In the genomic region with DNA sequence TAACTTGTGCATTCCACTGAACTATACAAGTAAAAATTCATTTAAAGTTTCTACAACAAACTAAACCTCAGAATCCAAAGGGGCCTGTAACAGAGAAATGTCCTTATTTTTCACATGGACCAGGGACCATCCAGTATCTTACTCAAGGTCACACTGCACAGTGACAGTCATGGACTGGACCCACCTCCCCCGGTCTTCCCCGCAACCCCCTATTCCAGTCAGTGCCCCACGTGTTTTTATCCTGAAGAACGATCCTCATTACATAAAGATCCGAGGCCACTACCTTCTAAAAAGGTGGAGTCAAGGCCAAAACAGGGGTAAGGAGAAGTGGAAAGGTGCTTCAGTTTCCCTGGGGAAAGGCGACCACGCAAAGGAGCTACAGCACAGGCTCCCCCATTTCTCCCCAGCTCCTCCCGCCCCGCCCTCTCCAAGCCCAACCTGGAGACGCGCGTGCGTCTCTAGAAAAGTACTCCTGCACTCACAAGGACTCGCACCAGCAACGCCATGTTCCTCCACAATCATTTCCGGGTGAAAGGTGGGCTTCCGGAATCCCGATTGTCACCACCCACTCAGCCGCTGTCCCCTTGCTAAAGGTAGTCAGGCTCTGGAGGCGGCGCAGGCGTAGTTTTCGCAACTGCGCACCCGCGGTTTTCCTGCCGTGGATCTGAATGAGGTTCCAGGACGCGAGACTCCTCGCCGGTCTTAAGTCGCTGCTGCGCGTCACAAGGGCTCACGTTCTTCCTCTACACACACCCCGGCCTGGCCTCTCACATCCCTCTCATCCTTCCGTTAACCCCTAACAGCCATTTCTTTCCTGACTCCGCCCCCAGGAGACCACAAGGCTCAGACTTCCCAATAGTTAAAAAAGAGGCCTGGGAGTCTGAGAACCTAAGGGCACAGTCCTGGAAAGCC, we compare ENCODE assay signal across 8 mouse cellular contexts. TPM values are rescaled to one million over a fixed set of nuclear protein-coding genes. Genes with fewer than 3 reads are reported as not detected.
DNase-seq lines count a peak whose midpoint lies in the region; ATAC-seq and TF ChIP-seq lines count a peak whose summit lies in the region.

Uqcc1 (minus strand) TSS at position 780 of the 912 bp plus-strand sequence.

- H3K9ac ChIP-seq in embryonic facial prominence, embryonic 13.5 days: peak within 1 kb of the TSS; percentile 77
- H3K9ac ChIP-seq in heart, adult 2 months (ENCODE audit: low read depth, low read length): peak within 1 kb of the TSS; percentile 77
- H3K9ac ChIP-seq in limb, embryonic 13.5 days: peak within 1 kb of the TSS; percentile 69
- H3K9ac ChIP-seq in midbrain, embryonic 16.5 days (ENCODE audit: low read depth, low read length): peak within 1 kb of the TSS; percentile 70

- peak within 1 kb of the TSS; percentile 80 for H3K4me2 ChIP-seq in embryonic facial prominence, embryonic 13.5 days
- peak within 1 kb of the TSS; percentile 79 for H3K4me2 ChIP-seq in limb, embryonic 13.5 days (replicated peaks)
- H3K4me2 ChIP-seq in midbrain, embryonic 16.5 days (ENCODE audit: low read length): peak within 1 kb of the TSS; percentile 89

- peak; percentile 89 for ATAC-seq in embryonic facial prominence, embryonic 13.5 days (ENCODE audit: insufficient number of reproducible peaks, insufficient read depth, low FRiP score, low TSS enrichment, low read depth)
- peak; percentile 95 for ATAC-seq in limb, embryonic 13.5 days (ENCODE audit: low FRiP score, low read depth)
- ATAC-seq in midbrain, embryonic 16.5 days: peak; percentile 96

- H3K4me1 ChIP-seq in embryonic facial prominence, embryonic 13.5 days: peaks cover 18% of the 10 kb centered on the region
- H3K4me1 ChIP-seq in heart, adult 2 months (ENCODE audit: control insufficient read depth, insufficient read depth, low read length): peaks cover 5% of the 10 kb centered on the region
- peaks cover 20% of the 10 kb centered on the region for H3K4me1 ChIP-seq in limb, embryonic 13.5 days
- H3K4me1 ChIP-seq in midbrain, embryonic 16.5 days (ENCODE audit: control insufficient read depth, insufficient read depth, low read length): peaks cover 14% of the 10 kb centered on the region

- TF ChIP-seq CTCF in heart, adult 2 months (IDR thresholded peaks at IDR 0.05): no peak

- DNase-seq in 3134 (ENCODE audit: extremely low read depth, insufficient read length, low spot score): peak; percentile 97
- DNase-seq in adrenal gland, postnatal 36 days: peak; percentile 94 to 95
- DNase-seq in heart, adult 2 months: peak; percentile 87 to 92
- DNase-seq in kidney, adult 8-10 months: peak; percentile 95 to 96
- peak; percentile 76 to 89 for DNase-seq in spleen, postnatal 10 days (ENCODE audit: low spot score in 2 of 2)

- no peaks in the 10 kb centered on the region for H3K27me3 ChIP-seq in embryonic facial prominence, embryonic 13.5 days
- no peaks in the 10 kb centered on the region for H3K27me3 ChIP-seq in heart, adult 2 months (ENCODE audit: control insufficient read depth, insufficient read depth, low read length)
- no peaks in the 10 kb centered on the region for H3K27me3 ChIP-seq in limb, embryonic 13.5 days
- no peaks in the 10 kb centered on the region for H3K27me3 ChIP-seq in midbrain, embryonic 16.5 days (ENCODE audit: control insufficient read depth, insufficient read depth, low read depth, low read length)

- H3K79me2 ChIP-seq in heart, adult 2 months (replicated peaks; ENCODE audit: control insufficient read depth, insufficient read depth, low read length): 0 out of 2 replicates have a peak, but pooled peaks cover 1% of the 10 kb centered on the region

- peak within 1 kb of the TSS; percentile 70 for H3K4me3 ChIP-seq in embryonic facial prominence, embryonic 13.5 days
- peak within 1 kb of the TSS; percentile 63 for H3K4me3 ChIP-seq in heart, adult 2 months
- peak within 1 kb of the TSS; percentile 67 for H3K4me3 ChIP-seq in limb, embryonic 13.5 days
- peak within 1 kb of the TSS; percentile 73 for H3K4me3 ChIP-seq in midbrain, embryonic 16.5 days (ENCODE audit: low read depth, low read length)

- H3K27ac ChIP-seq in embryonic facial prominence, embryonic 13.5 days: peak within 1 kb of the TSS; percentile 93
- peak within 1 kb of the TSS; percentile 82 for H3K27ac ChIP-seq in heart, adult 2 months
- peak within 1 kb of the TSS; percentile 92 for H3K27ac ChIP-seq in limb, embryonic 13.5 days
- H3K27ac ChIP-seq in midbrain, embryonic 16.5 days (ENCODE audit: low read length): peak within 1 kb of the TSS; percentile 86

- TF ChIP-seq POLR2A in heart, adult 2 months (IDR thresholded peaks at IDR 0.05; ENCODE audit: insufficient read depth, low read depth, low read length): peak; percentile 86

- no peaks in the 10 kb centered on the region for H3K36me3 ChIP-seq in embryonic facial prominence, embryonic 13.5 days
- H3K36me3 ChIP-seq in heart, adult 2 months (ENCODE audit: control insufficient read depth, insufficient read depth, low read length): no peaks in the 10 kb centered on the region
- peaks cover under 1% of the 10 kb centered on the region; the same call in 1 of the 2 replicates for H3K36me3 ChIP-seq in limb, embryonic 13.5 days
- no peaks in the 10 kb centered on the region for H3K36me3 ChIP-seq in midbrain, embryonic 16.5 days (ENCODE audit: control insufficient read depth, insufficient read depth, low read length)

- WGBS in embryonic facial prominence, embryonic 13.5 days: under 1% methylated on average over 38 of the region's 38 CpGs
- under 1% methylated on average over 38 of the region's 38 CpGs for WGBS in heart, adult 2 months
- WGBS in limb, embryonic 13.5 days: under 1% methylated on average over 38 of the region's 38 CpGs
- WGBS in midbrain, embryonic 16.5 days: under 1% methylated on average over 38 of the region's 38 CpGs

- H3K9me3 ChIP-seq in embryonic facial prominence, embryonic 13.5 days: no peaks in the 10 kb centered on the region
- no peaks in the 10 kb centered on the region for H3K9me3 ChIP-seq in limb, embryonic 13.5 days
- no peaks in the 10 kb centered on the region for H3K9me3 ChIP-seq in midbrain, embryonic 16.5 days (replicated peaks; ENCODE audit: control insufficient read depth, low read length, poor library complexity, severe bottlenecking)

- intact Hi-C loops in heart, adult 2 months (cut with DNase I): no loop called here

- TF ChIP-seq EP300 in heart, adult 2 months (IDR thresholded peaks at IDR 0.05; ENCODE audit: insufficient read depth, low read depth, low read length): no peak

RNA-seq across cellular contexts. Expression of gene Uqcc1, which starts in this region (rescaled TPM):
- 100 to 1,000 TPM; 103 to 126 TPM for total RNA-seq in adrenal gland, postnatal 36 days (2021)
- 58.6 and 67.5 TPM in 2 replicates for polyA plus RNA-seq in embryonic facial prominence, embryonic 13.5 days (2015; fragmentation: Nextera tagmentation; extraction: Ambion mirVana)
- total RNA-seq in heart, adult 2 months (2021): 100 to 1,000 TPM; 268 to 270 TPM
- polyA plus RNA-seq in heart, adult 2 months (2012; rRNA removed): 144 and 246 TPM in 2 replicates
- polyA plus RNA-seq in limb, embryonic 13.5 days (2015; fragmentation: Nextera tagmentation; extraction: Ambion mirVana): 66.9 and 74.7 TPM in 2 replicates
- polyA plus RNA-seq in midbrain, embryonic 16.5 days (2015; fragmentation: Nextera tagmentation; extraction: Ambion mirVana): 63.3 and 66.8 TPM in 2 replicates

Comparison
In these comparisons a context has a peak if more than half of its experiments do, and no peak if none do; other contexts are left out.
1. Peak in every context shown above with its lines: DNase-seq, ATAC-seq, H3K4me3 ChIP-seq and H3K27ac ChIP-seq.